ENCODE assay signal across 7 mouse cellular contexts in genomic region chr17:65885398-65885696, GRCm38 (mm10). TPM values are rescaled to one million over a fixed set of nuclear protein-coding genes. Genes with fewer than 3 reads are reported as not detected.
DNase-seq lines count a peak whose midpoint lies in the region; ATAC-seq lines count a peak whose summit lies in the region.

No protein-coding gene starts in this region.

- peak overlapping the region; percentile 86 for H3K9ac ChIP-seq in limb, embryonic 12.5 days (replicated peaks)
- peak overlapping the region; percentile 45 for H3K9ac ChIP-seq in stomach, embryonic 14.5 days (replicated peaks; ENCODE audit: low read depth, low read length)

- 0% methylated on average over 11 of the region's 11 CpGs for WGBS in forebrain, embryonic 10.5 days
- 0% methylated on average over 11 of the region's 11 CpGs for WGBS in limb, embryonic 12.5 days
- WGBS in stomach, embryonic 14.5 days, result under 1% methylated on average over 11 of the region's 11 CpGs

- no peaks in the 10 kb centered on the region for H3K27me3 ChIP-seq in megakaryocyte, embryonic 14.5 days (replicated peaks)
- no peaks in the 10 kb centered on the region for H3K27me3 ChIP-seq in forebrain, embryonic 10.5 days (ENCODE audit: poor library complexity, severe bottlenecking)
- no peaks in the 10 kb centered on the region for H3K27me3 ChIP-seq in limb, embryonic 12.5 days
- no peaks in the 10 kb centered on the region for H3K27me3 ChIP-seq in stomach, embryonic 14.5 days (ENCODE audit: control insufficient read depth, insufficient read depth, low read length)

- H3K4me3 ChIP-seq in megakaryocyte, embryonic 14.5 days (replicated peaks), result peak overlapping the region; percentile 98
- peak overlapping the region; percentile 73 for H3K4me3 ChIP-seq in forebrain, embryonic 10.5 days
- peak overlapping the region; percentile 93 for H3K4me3 ChIP-seq in limb, embryonic 12.5 days (replicated peaks)
- H3K4me3 ChIP-seq in stomach, embryonic 14.5 days (ENCODE audit: low read depth, low read length), result peak overlapping the region; percentile 89

- peak overlapping the region; percentile 94 for H3K27ac ChIP-seq in forebrain, embryonic 10.5 days
- peak overlapping the region; percentile 97 for H3K27ac ChIP-seq in limb, embryonic 12.5 days
- H3K27ac ChIP-seq in stomach, embryonic 14.5 days (ENCODE audit: low read length), result peak overlapping the region; percentile 99

- ATAC-seq in megakaryocyte, adult 5-6 weeks (ENCODE audit: poor library complexity, severe bottlenecking), result no peak
- no peak for ATAC-seq in limb, embryonic 12.5 days (ENCODE audit: insufficient number of reproducible peaks, insufficient read depth, low FRiP score, low TSS enrichment, low read depth)
- ATAC-seq in stomach, embryonic 14.5 days (ENCODE audit: insufficient number of reproducible peaks, insufficient read depth, low FRiP score, low read depth), result no peak

- peak overlapping the region; percentile 96 for H3K4me2 ChIP-seq in limb, embryonic 12.5 days
- H3K4me2 ChIP-seq in stomach, embryonic 14.5 days (replicated peaks; ENCODE audit: low read depth, low read length), result peak overlapping the region; percentile 68

- peaks cover 52% of the 10 kb centered on the region for H3K4me1 ChIP-seq in megakaryocyte, embryonic 14.5 days
- H3K4me1 ChIP-seq in forebrain, embryonic 10.5 days, result peaks cover 30% of the 10 kb centered on the region
- peaks cover 21% of the 10 kb centered on the region for H3K4me1 ChIP-seq in limb, embryonic 12.5 days (replicated peaks)
- peaks cover 12% of the 10 kb centered on the region; the same call in 1 of the 2 replicates for H3K4me1 ChIP-seq in stomach, embryonic 14.5 days (ENCODE audit: control insufficient read depth, insufficient read depth, low read length)

- peaks cover 8% of the 10 kb centered on the region for H3K36me3 ChIP-seq in megakaryocyte, embryonic 14.5 days (replicated peaks; ENCODE audit: low read length)
- no peaks in the 10 kb centered on the region for H3K36me3 ChIP-seq in forebrain, embryonic 10.5 days (replicated peaks)
- H3K36me3 ChIP-seq in limb, embryonic 12.5 days, result no peaks in the 10 kb centered on the region
- no peaks in the 10 kb centered on the region for H3K36me3 ChIP-seq in stomach, embryonic 14.5 days (ENCODE audit: control insufficient read depth, insufficient read depth, low read length)

- H3K9me3 ChIP-seq in megakaryocyte, embryonic 14.5 days, result 0 out of 2 replicates have a peak, but pooled peaks cover 3% of the 10 kb centered on the region
- H3K9me3 ChIP-seq in forebrain, embryonic 10.5 days, result no peaks in the 10 kb centered on the region
- no peaks in the 10 kb centered on the region for H3K9me3 ChIP-seq in limb, embryonic 12.5 days
- H3K9me3 ChIP-seq in stomach, embryonic 14.5 days (ENCODE audit: control insufficient read depth, low read depth, low read length), result no peaks in the 10 kb centered on the region

- DNase-seq in forebrain, embryonic 10.5 days (ENCODE audit: extremely low spot score, low spot score), result no peak
- no peak for DNase-seq in urinary bladder, postnatal 25 days (ENCODE audit: low spot score)
- no peak for DNase-seq in frontal cortex, postnatal 10 days (ENCODE audit: low spot score in 2 of 2)

RNA-seq across cellular contexts. Expression of gene Ralbp1, which starts 0.3 kb away (rescaled TPM):
- polyA plus RNA-seq in megakaryocyte, embryonic 14.5 days (2012; ENCODE audit: insufficient read depth, low replicate concordance), result 83.9 and 184 TPM in 2 replicates
- total RNA-seq in megakaryocyte, adult 5-6 weeks (2015), result 32.3 and 34.9 TPM in 2 replicates
- 102 and 104 TPM in 2 replicates for total RNA-seq in megakaryocyte, adult 5-6 weeks (2017)
- polyA plus RNA-seq in forebrain, embryonic 10.5 days (2016; fragmentation: Nextera tagmentation; extraction: Ambion mirVana), result 48.6 and 50.0 TPM in 2 replicates
- 57.4 and 57.8 TPM in 2 replicates for polyA plus RNA-seq in limb, embryonic 12.5 days (2016; fragmentation: Nextera tagmentation; extraction: Ambion mirVana)
- 77.4 and 97.3 TPM in 2 replicates for polyA plus RNA-seq in stomach, embryonic 14.5 days (2014; fragmentation: Nextera tagmentation; extraction: Ambion mirVana)
